Mouse (Mus musculus): ENCODE results near the gene Krt7. TPM values are rescaled to one million over a fixed set of nuclear protein-coding genes. Genes with fewer than 3 reads are reported as not detected.

The Krt7 gene
- polyA plus RNA-seq, 1 experiment = 36.4 TPM

GRCm38 (mm10) chr15:101375956-101376775, 34.7 kb upstream of the Krt7 start:
- no peaks in the 10 kb centered on the region for H3K27me3 ChIP-seq (ENCODE audit: control insufficient read depth, insufficient read depth, low read length, poor library complexity, severe bottlenecking)
- H3K9me3 ChIP-seq (replicated peaks; ENCODE audit: control insufficient read depth, insufficient read depth, low read length, poor library complexity, severe bottlenecking) = no peaks in the 10 kb centered on the region
- H3K4me3 ChIP-seq (ENCODE audit: low read depth, low read length) = no peak overlapping the region
- no peak for TF ChIP-seq EP300 (IDR thresholded peaks at IDR 0.05; ENCODE audit: insufficient read depth, low read depth, low read length)
- no peak for TF ChIP-seq POLR2A (IDR thresholded peaks at IDR 0.05; ENCODE audit: insufficient read depth, low read length)
- TF ChIP-seq CTCF (IDR thresholded peaks at IDR 0.05; ENCODE audit: low read depth, low read length) = no peak
- H3K9ac ChIP-seq (ENCODE audit: low read depth, poor library complexity, severe bottlenecking) = no peak overlapping the region
- H3K36me3 ChIP-seq (ENCODE audit: control insufficient read depth, insufficient read depth, low read length, poor library complexity, severe bottlenecking) = no peaks in the 10 kb centered on the region
- H3K4me1 ChIP-seq (ENCODE audit: control insufficient read depth, insufficient read depth, low read length) = no peaks in the 10 kb centered on the region
- H3K27ac ChIP-seq (ENCODE audit: insufficient read depth, low read length) = no peak overlapping the region

GRCm38 (mm10) chr15:101376776-101377061, 34.1 kb upstream of the Krt7 start:
- Histone ChIP-seq H3K4me1 (ENCODE audit: control insufficient read depth, insufficient read depth, low read length) (no peaks in the 10 kb centered on the region), H3K27me3 (ENCODE audit: control insufficient read depth, insufficient read depth, low read length, poor library complexity, severe bottlenecking) (no peaks in the 10 kb centered on the region), H3K9me3 (replicated peaks; ENCODE audit: control insufficient read depth, insufficient read depth, low read length, poor library complexity, severe bottlenecking) (no peaks in the 10 kb centered on the region), H3K36me3 (ENCODE audit: control insufficient read depth, insufficient read depth, low read length, poor library complexity, severe bottlenecking) (no peaks in the 10 kb centered on the region), H3K4me3 (ENCODE audit: low read depth, low read length) (no peak overlapping the region), H3K27ac (ENCODE audit: insufficient read depth, low read length) (no peak overlapping the region), H3K9ac (ENCODE audit: low read depth, poor library complexity, severe bottlenecking) (no peak overlapping the region)
- TF ChIP-seq EP300 (IDR thresholded peaks at IDR 0.05; ENCODE audit: insufficient read depth, low read depth, low read length) (no peak), POLR2A (IDR thresholded peaks at IDR 0.05; ENCODE audit: insufficient read depth, low read length) (no peak), CTCF (IDR thresholded peaks at IDR 0.05; ENCODE audit: low read depth, low read length) (no peak)

- Histone ChIP-seq H3K27ac (ENCODE audit: insufficient read depth, low read length) (no peak overlapping the region), H3K9me3 (replicated peaks; ENCODE audit: control insufficient read depth, insufficient read depth, low read length, poor library complexity, severe bottlenecking) (no peaks in the 10 kb centered on the region)
These were observed 32.2 kb upstream of the Krt7 start for GRCm38 (mm10) chr15:101378646-101379045.

GRCm38 (mm10) chr15:101381758-101382157, 29.1 kb upstream of the Krt7 start:
- no peak for TF ChIP-seq POLR2A (IDR thresholded peaks at IDR 0.05; ENCODE audit: insufficient read depth, low read length)
- TF ChIP-seq CTCF (IDR thresholded peaks at IDR 0.05; ENCODE audit: low read depth, low read length) = no peak
- no peak for TF ChIP-seq EP300 (IDR thresholded peaks at IDR 0.05; ENCODE audit: insufficient read depth, low read depth, low read length)

More at GRCm38 (mm10) chr15:101378646-101379045, 32.2 kb upstream of the Krt7 start:
- Histone ChIP-seq H3K9ac (ENCODE audit: low read depth, poor library complexity, severe bottlenecking) (no peak overlapping the region), H3K4me1 (ENCODE audit: control insufficient read depth, insufficient read depth, low read length) (no peaks in the 10 kb centered on the region), H3K36me3 (ENCODE audit: control insufficient read depth, insufficient read depth, low read length, poor library complexity, severe bottlenecking) (no peaks in the 10 kb centered on the region), H3K4me3 (ENCODE audit: low read depth, low read length) (no peak overlapping the region), H3K27me3 (ENCODE audit: control insufficient read depth, insufficient read depth, low read length, poor library complexity, severe bottlenecking) (no peaks in the 10 kb centered on the region)
- TF ChIP-seq EP300 (IDR thresholded peaks at IDR 0.05; ENCODE audit: insufficient read depth, low read depth, low read length) (no peak), CTCF (IDR thresholded peaks at IDR 0.05; ENCODE audit: low read depth, low read length) (no peak), POLR2A (IDR thresholded peaks at IDR 0.05; ENCODE audit: insufficient read depth, low read length) (no peak)

GRCm38 (mm10) chr15:101382811-101383210, 28.0 kb upstream of the Krt7 start:
- Histone ChIP-seq H3K36me3 (ENCODE audit: control insufficient read depth, insufficient read depth, low read length, poor library complexity, severe bottlenecking) (no peaks in the 10 kb centered on the region), H3K27me3 (ENCODE audit: control insufficient read depth, insufficient read depth, low read length, poor library complexity, severe bottlenecking) (no peaks in the 10 kb centered on the region), H3K9me3 (replicated peaks; ENCODE audit: control insufficient read depth, insufficient read depth, low read length, poor library complexity, severe bottlenecking) (no peaks in the 10 kb centered on the region), H3K27ac (ENCODE audit: insufficient read depth, low read length) (no peak overlapping the region), H3K4me1 (ENCODE audit: control insufficient read depth, insufficient read depth, low read length) (no peaks in the 10 kb centered on the region), H3K4me3 (ENCODE audit: low read depth, low read length) (no peak overlapping the region), H3K9ac (ENCODE audit: low read depth, poor library complexity, severe bottlenecking) (no peak overlapping the region)
- TF ChIP-seq CTCF (IDR thresholded peaks at IDR 0.05; ENCODE audit: low read depth, low read length) (no peak), EP300 (IDR thresholded peaks at IDR 0.05; ENCODE audit: insufficient read depth, low read depth, low read length) (no peak), POLR2A (IDR thresholded peaks at IDR 0.05; ENCODE audit: insufficient read depth, low read length) (no peak)

More at GRCm38 (mm10) chr15:101381758-101382157, 29.1 kb upstream of the Krt7 start:
- Histone ChIP-seq H3K4me1 (ENCODE audit: control insufficient read depth, insufficient read depth, low read length) (no peaks in the 10 kb centered on the region), H3K27me3 (ENCODE audit: control insufficient read depth, insufficient read depth, low read length, poor library complexity, severe bottlenecking) (no peaks in the 10 kb centered on the region), H3K9me3 (replicated peaks; ENCODE audit: control insufficient read depth, insufficient read depth, low read length, poor library complexity, severe bottlenecking) (no peaks in the 10 kb centered on the region), H3K4me3 (ENCODE audit: low read depth, low read length) (no peak overlapping the region), H3K27ac (ENCODE audit: insufficient read depth, low read length) (no peak overlapping the region), H3K36me3 (ENCODE audit: control insufficient read depth, insufficient read depth, low read length, poor library complexity, severe bottlenecking) (no peaks in the 10 kb centered on the region), H3K9ac (ENCODE audit: low read depth, poor library complexity, severe bottlenecking) (no peak overlapping the region)

GRCm38 (mm10) chr15:101384610-101385009, 26.2 kb upstream of the Krt7 start:
- H3K9me3 ChIP-seq (replicated peaks; ENCODE audit: control insufficient read depth, insufficient read depth, low read length, poor library complexity, severe bottlenecking) = no peaks in the 10 kb centered on the region
- H3K4me3 ChIP-seq (ENCODE audit: low read depth, low read length) = no peak overlapping the region
- no peaks in the 10 kb centered on the region for H3K27me3 ChIP-seq (ENCODE audit: control insufficient read depth, insufficient read depth, low read length, poor library complexity, severe bottlenecking)
- H3K4me1 ChIP-seq (ENCODE audit: control insufficient read depth, insufficient read depth, low read length) = no peaks in the 10 kb centered on the region
- no peak for TF ChIP-seq CTCF (IDR thresholded peaks at IDR 0.05; ENCODE audit: low read depth, low read length)
- no peak for TF ChIP-seq POLR2A (IDR thresholded peaks at IDR 0.05; ENCODE audit: insufficient read depth, low read length)
- no peak for TF ChIP-seq EP300 (IDR thresholded peaks at IDR 0.05; ENCODE audit: insufficient read depth, low read depth, low read length)
- no peak overlapping the region for H3K27ac ChIP-seq (ENCODE audit: insufficient read depth, low read length)
- no peak overlapping the region for H3K9ac ChIP-seq (ENCODE audit: low read depth, poor library complexity, severe bottlenecking)
- no peaks in the 10 kb centered on the region for H3K36me3 ChIP-seq (ENCODE audit: control insufficient read depth, insufficient read depth, low read length, poor library complexity, severe bottlenecking)

All from ES-Bruce4 (cell line).